Mouse (Mus musculus): Measurements from ENCODE around the gene Chia1. TPM values are rescaled to one million over a fixed set of nuclear protein-coding genes. Genes with fewer than 3 reads are reported as not detected.
"Not testable (repeated sequence)": the region's sequence is repeated elsewhere in the genome, so short reads cannot be mapped to it uniquely, and the experiment has no call there.

Chia1 gene
- not detected for total RNA-seq (2018; cell fraction: chromatin; rRNA removed)
- total RNA-seq (2018; cell fraction: cytosol; rRNA removed), result not detected
- total RNA-seq (2018; cell fraction: nucleus; rRNA removed), result not detected
- polyA plus RNA-seq (2018), result not detected in 3 replicates

GRCm38 (mm10) chr3:106112929-106113328, at the start of gene Chia1:
Chia1 (plus strand) TSS chr3:106113229.
- H3K27ac ChIP-seq, result no peak within 1 kb of the TSS
- no peaks in the 10 kb centered on the region for H3K79me2 ChIP-seq (ENCODE audit: inconsistent target)
- H3K4me3 ChIP-seq (ENCODE audit: inconsistent target), result no peak within 1 kb of the TSS
- H3K36me3 ChIP-seq (ENCODE audit: inconsistent target), result no peaks in the 10 kb centered on the region
- WGBS (ENCODE audit: missing documents), result 88% methylated on average over 3 of the region's 3 CpGs

- not testable (repeated sequence) for H3K4me3 ChIP-seq (ENCODE audit: inconsistent target); H3K27ac ChIP-seq; H3K36me3 ChIP-seq (ENCODE audit: inconsistent target); H3K79me2 ChIP-seq (ENCODE audit: inconsistent target)
- 46% methylated on average over 5 of the region's 5 CpGs for WGBS (ENCODE audit: missing documents)
These were observed 45.3 kb upstream of the Chia1 start for GRCm38 (mm10) chr3:106067707-106068106.

DNA sequence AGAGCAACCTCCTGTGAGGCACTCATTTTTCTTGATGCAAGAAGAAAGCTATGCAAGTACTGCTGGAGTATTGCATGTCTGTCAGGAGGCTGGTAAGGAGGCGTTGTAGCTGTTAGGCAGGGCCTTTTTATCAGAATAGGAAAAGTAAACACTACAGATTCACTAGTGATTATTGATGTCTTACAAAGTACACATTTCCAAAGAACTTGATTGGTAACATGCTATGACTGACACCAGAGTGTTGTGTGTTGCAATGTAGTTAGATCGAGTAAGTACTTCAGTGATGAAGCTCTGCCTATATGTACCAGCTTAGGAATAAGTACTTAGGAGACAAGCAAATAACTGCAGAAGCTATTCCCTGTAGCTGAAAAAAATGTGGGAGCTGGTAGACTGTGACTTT, 42.0 kb upstream of the Chia1 start:
- Histone ChIP-seq H3K79me2 (ENCODE audit: inconsistent target) (no peaks in the 10 kb centered on the region), H3K36me3 (ENCODE audit: inconsistent target) (no peaks in the 10 kb centered on the region), H3K4me3 (ENCODE audit: inconsistent target) (no peak overlapping the region), H3K27ac (no peak overlapping the region)
- WGBS (ENCODE audit: missing documents), result 84% methylated on average over 2 of the region's 2 CpGs

GRCm38 (mm10) chr3:106074824-106075223, 38.2 kb upstream of the Chia1 start:
- no peaks in the 10 kb centered on the region for H3K36me3 ChIP-seq (ENCODE audit: inconsistent target)
- 100% methylated on average over 1 of the region's 1 CpGs for WGBS (ENCODE audit: missing documents)
- H3K79me2 ChIP-seq (ENCODE audit: inconsistent target), result no peaks in the 10 kb centered on the region
- no peak overlapping the region for H3K27ac ChIP-seq
- no peak overlapping the region for H3K4me3 ChIP-seq (ENCODE audit: inconsistent target)

GRCm38 (mm10) chr3:106126999-106127398, 14.0 kb downstream of the Chia1 start:
- Histone ChIP-seq H3K79me2 (ENCODE audit: inconsistent target) (no peaks in the 10 kb centered on the region), H3K27ac (no peak overlapping the region), H3K4me3 (ENCODE audit: inconsistent target) (no peak overlapping the region), H3K36me3 (ENCODE audit: inconsistent target) (no peaks in the 10 kb centered on the region)

DNA sequence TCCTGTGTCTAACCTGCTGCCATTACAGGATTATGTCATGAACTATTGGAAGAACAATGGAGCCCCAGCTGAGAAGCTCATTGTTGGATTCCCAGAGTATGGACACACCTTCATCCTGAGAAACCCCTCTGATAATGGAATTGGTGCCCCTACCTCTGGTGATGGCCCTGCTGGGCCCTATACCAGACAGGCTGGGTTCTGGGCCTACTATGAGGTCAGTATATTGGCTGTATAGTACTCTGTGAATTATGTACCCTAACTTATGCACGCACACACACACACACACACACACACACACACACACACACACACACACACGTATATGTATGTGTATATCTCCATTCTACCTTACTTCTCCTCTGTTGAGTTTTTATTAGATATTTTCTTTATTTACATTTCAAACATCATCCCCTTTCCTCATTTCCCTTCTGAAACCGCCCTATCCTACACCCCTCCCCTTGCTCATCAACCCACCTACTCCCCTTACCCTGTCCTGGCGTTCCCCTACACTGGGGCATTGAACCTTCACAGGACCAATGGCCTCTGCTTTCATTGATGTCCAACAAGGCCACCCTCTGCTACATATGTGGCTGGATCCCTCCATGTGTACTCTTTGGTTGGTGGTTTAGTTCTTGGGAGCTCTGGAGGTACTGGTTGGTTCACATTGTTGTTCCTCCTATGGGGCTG, 15.9 kb downstream of the Chia1 start:
- no peaks in the 10 kb centered on the region for H3K79me2 ChIP-seq (ENCODE audit: inconsistent target)
- no peaks in the 10 kb centered on the region for H3K36me3 ChIP-seq (ENCODE audit: inconsistent target)
- WGBS (ENCODE audit: missing documents), result 88% methylated on average over 4 of the region's 4 CpGs
- no peak overlapping the region for H3K4me3 ChIP-seq (ENCODE audit: inconsistent target)
- H3K27ac ChIP-seq, result no peak overlapping the region

DNA sequence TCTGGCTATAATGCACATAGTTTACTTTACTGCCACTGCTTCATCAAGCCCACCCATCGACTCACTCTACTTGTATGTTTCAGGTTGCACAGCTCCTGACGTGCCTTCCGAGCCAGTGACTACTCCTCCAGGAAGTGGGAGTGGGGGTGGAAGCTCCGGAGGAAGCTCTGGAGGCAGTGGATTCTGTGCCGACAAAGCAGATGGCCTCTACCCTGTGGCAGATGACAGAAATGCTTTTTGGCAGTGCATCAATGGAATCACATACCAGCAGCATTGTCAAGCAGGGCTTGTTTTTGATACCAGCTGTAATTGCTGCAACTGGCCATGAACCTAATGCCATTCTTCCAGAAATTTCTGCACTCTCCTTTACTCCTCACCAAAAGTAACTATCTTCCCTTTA, 18.7 kb downstream of the Chia1 start:
- no peak overlapping the region for H3K4me3 ChIP-seq (ENCODE audit: inconsistent target)
- H3K27ac ChIP-seq, result no peak overlapping the region
- 81% methylated on average over 5 of the region's 5 CpGs for WGBS (ENCODE audit: missing documents)
- H3K79me2 ChIP-seq (ENCODE audit: inconsistent target), result no peaks in the 10 kb centered on the region
- H3K36me3 ChIP-seq (ENCODE audit: inconsistent target), result no peaks in the 10 kb centered on the region

DNA sequence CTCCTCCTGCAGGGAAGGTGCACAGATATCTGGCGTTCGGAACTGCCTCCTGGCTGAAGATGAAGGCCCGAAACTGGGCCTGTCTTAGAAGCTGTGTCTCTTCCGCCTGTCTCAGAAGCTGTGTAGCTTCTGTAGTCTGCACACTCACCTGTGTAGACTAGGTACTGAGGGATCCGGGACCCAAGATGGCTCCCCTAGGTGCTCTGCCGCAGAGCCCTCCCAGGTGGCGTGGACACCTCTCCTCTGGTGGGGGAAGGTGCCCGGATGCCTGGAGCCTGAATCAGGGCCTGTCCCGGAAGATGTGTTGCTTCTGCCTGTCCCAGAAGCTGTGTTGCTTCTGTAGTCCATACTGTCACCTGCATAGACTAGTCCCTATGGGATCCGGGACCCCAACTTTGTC, 31.1 kb downstream of the Chia1 start:
- no peak overlapping the region for H3K27ac ChIP-seq
- 96% methylated on average over 10 of the region's 10 CpGs for WGBS (ENCODE audit: missing documents)

DNA sequence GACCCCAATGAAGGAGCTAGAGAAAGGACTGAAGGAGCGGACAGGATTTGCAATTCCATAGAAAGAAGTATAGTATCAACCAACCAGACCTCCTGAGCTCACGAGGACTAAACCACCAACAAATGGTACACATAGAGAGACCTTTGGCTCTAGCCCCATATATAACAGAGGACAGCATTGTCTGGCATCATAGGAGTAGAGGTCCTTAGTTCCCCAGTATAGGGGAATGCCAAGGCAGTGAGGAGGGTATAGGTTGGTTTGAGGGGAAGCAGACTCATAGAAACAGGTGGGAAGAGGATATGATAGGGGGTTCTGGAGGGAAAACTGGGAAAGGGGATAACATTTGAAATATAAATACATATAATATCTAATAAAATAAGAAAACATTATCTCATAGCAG, 41.4 kb downstream of the Chia1 start:
- WGBS (ENCODE audit: missing documents), result 81% methylated on average over 2 of the region's 2 CpGs
- Histone ChIP-seq H3K36me3 (ENCODE audit: inconsistent target) (no peaks in the 10 kb centered on the region), H3K79me2 (ENCODE audit: inconsistent target) (no peaks in the 10 kb centered on the region), H3K27ac (no peak overlapping the region), H3K4me3 (ENCODE audit: inconsistent target) (no peak overlapping the region)

More for the DNA sequence above, 31.1 kb downstream of the Chia1 start:
- no peaks in the 10 kb centered on the region for H3K36me3 ChIP-seq (ENCODE audit: inconsistent target)
- no peak overlapping the region for H3K4me3 ChIP-seq (ENCODE audit: inconsistent target)
- no peaks in the 10 kb centered on the region for H3K79me2 ChIP-seq (ENCODE audit: inconsistent target)

DNA sequence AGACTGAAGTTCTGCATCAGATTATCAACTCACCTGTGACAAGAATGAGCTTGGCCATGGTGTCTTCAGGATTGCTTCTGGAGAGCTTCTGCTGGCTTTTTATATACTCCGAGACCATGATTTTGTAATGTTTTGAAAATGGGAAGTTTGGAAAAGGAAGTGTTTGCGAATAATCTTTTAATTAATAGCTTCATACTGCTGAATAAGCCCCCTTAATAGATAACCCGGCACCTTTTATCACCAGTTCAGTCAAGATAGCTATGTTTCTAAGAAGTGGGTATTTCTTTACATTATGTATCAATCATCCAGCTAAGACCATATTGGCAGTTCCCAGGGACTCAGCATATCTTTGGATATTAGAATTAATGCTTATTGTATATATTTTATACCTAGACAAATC, 54.4 kb downstream of the Chia1 start, which contains the start of gene Chil3:
Chil3 (minus strand) TSS at position 101 of the 400 bp plus-strand sequence.
- Histone ChIP-seq H3K36me3 (ENCODE audit: inconsistent target) (no peaks in the 10 kb centered on the region), H3K79me2 (ENCODE audit: inconsistent target) (no peaks in the 10 kb centered on the region), H3K27ac (no peak within 1 kb of the TSS), H3K4me3 (ENCODE audit: inconsistent target) (no peak within 1 kb of the TSS)
- WGBS (ENCODE audit: missing documents), result 50% methylated on average over 3 of the region's 3 CpGs

GRCm38 (mm10) chr3:106170522-106171053, 57.6 kb downstream of the Chia1 start:
- no peak overlapping the region for H3K4me3 ChIP-seq (ENCODE audit: inconsistent target)
- no peak overlapping the region for H3K27ac ChIP-seq
- H3K79me2 ChIP-seq (ENCODE audit: inconsistent target), result no peaks in the 10 kb centered on the region
- no peaks in the 10 kb centered on the region for H3K36me3 ChIP-seq (ENCODE audit: inconsistent target)
- 58% methylated on average over 1 of the region's 1 CpGs for WGBS (ENCODE audit: missing documents)

DNA sequence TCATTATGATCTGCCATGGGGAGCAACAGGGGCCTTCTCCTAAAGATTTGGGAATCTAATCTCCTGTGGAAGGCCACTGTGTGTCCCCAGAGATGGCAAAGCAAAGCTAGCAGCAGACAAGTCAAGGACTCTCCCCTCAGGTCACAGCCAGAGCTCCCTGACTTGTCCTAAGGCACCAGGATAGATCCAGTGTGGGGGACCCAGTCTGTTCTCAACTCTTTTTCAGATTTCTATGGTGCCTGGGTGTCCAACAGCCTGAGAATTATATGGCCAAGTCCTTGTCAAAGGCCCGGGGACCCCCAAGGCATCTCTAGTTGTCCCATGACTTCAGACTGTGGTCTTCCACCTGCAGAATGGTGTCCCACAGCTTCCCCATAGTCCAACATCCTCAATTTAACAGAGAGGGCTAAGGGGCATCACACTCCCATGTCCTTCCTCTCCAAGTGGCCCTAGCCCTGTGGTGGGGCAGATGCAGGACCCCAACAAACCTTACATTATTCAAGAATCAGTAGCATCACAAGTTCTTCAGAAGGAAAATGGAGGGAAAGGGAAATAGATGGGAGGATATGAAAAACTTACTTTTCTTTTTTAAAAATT, 58.2 kb downstream of the Chia1 start:
- no peaks in the 10 kb centered on the region for H3K79me2 ChIP-seq (ENCODE audit: inconsistent target)
- 69% methylated on average over 1 of the region's 1 CpGs for WGBS (ENCODE audit: missing documents)
- H3K27ac ChIP-seq, result no peak overlapping the region
- H3K36me3 ChIP-seq (ENCODE audit: inconsistent target), result no peaks in the 10 kb centered on the region
- no peak overlapping the region for H3K4me3 ChIP-seq (ENCODE audit: inconsistent target)

DNA sequence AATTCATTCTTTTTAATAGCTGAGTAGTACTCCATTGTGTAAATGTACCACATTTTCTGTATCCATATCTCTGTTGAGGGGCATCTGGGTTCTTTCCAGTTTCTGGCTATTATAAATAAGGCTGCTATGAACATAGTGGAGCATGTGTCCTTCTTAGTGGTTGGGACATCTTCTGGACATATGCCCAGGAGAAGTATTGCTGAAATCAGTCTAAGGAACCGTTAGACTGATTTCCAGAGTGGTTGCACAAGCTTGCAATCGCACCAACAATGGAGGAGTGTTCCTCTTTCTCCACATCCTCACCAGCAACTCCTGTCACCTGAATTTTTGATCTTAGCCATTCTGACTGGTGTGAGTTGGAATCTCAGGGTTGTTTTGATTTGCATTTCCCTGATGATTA, 59.5 kb downstream of the Chia1 start:
- 21% methylated on average over 2 of the region's 2 CpGs for WGBS (ENCODE audit: missing documents)

DNA sequence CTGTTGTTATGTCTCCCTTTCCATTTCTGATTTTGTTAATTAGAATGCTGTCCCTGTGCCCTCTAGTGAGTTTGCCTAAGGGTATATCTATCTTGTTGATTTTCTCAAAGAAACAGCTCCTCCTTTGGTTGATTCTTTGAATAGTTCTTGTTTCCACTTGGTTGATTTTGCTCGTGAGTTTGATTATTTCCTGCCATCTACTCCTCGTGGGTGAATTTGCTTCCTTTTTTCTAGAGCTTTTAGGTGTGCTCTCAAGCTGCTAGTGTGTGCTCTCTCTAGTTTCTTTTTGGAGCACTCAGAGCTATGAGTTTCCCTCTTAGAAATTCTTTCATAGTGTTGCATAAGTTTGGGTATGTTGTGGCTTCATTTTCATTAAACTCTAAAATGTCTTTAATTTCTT, 61.9 kb downstream of the Chia1 start:
- H3K27ac ChIP-seq; H3K36me3 ChIP-seq (ENCODE audit: inconsistent target); H3K4me3 ChIP-seq (ENCODE audit: inconsistent target); H3K79me2 ChIP-seq (ENCODE audit: inconsistent target): not testable (repeated sequence)
- WGBS (ENCODE audit: missing documents), result 3% methylated on average over 2 of the region's 2 CpGs

More for the DNA sequence above, 59.5 kb downstream of the Chia1 start:
- H3K27ac ChIP-seq; H3K79me2 ChIP-seq (ENCODE audit: inconsistent target); H3K36me3 ChIP-seq (ENCODE audit: inconsistent target); H3K4me3 ChIP-seq (ENCODE audit: inconsistent target): not testable (repeated sequence)

- 88% methylated on average over 13 of the region's 13 CpGs for WGBS (ENCODE audit: missing documents)
These were observed 64.6 kb downstream of the Chia1 start for GRCm38 (mm10) chr3:106177509-106178189.

More at GRCm38 (mm10) chr3:106177509-106178189, 64.6 kb downstream of the Chia1 start:
- H3K36me3 ChIP-seq (ENCODE audit: inconsistent target), result no peaks in the 10 kb centered on the region
- no peaks in the 10 kb centered on the region for H3K79me2 ChIP-seq (ENCODE audit: inconsistent target)
- no peak overlapping the region for H3K27ac ChIP-seq
- H3K4me3 ChIP-seq (ENCODE audit: inconsistent target), result no peak overlapping the region
